Mouse (Mus musculus) mouse embryonic stem cell (cell line): ENCODE results near the gene Akap2.

Source experiments
- in situ Hi-C, 2 experiments: fragments of 300-500 bp; cut with MboI; formaldehyde crosslinking; loops; 1 replicate in 1 of 2; 3 replicates in 1 of 2; pipeline ENCODE4 v1.14.3; 2019 to 2020; ENCODE audit warnings: low sequenced_read_pairs in 2 of 2, low pct_unique_long_range_greater_than_20kb in 1 of 2, mixed read lengths in 1 of 2; ENCODE audit not compliant: unreplicated experiment in 1 of 2

Akap2 gene

GRCm38 (mm10) chr4:57694356-57695136 lies 22.9 kb upstream of the Akap2 start:
- in situ Hi-C loops = no loop called here

GRCm38 (mm10) chr4:57696955-57697354 lies 20.5 kb upstream of the Akap2 start:
- in situ Hi-C loops = no loop called here

- in situ Hi-C loops = no loop called here
These were observed 19.4 kb upstream of the Akap2 start for GRCm38 (mm10) chr4:57697918-57698611.

GRCm38 (mm10) chr4:57701576-57701975 lies 15.9 kb upstream of the Akap2 start:
- in situ Hi-C loops = no loop called here

DNA sequence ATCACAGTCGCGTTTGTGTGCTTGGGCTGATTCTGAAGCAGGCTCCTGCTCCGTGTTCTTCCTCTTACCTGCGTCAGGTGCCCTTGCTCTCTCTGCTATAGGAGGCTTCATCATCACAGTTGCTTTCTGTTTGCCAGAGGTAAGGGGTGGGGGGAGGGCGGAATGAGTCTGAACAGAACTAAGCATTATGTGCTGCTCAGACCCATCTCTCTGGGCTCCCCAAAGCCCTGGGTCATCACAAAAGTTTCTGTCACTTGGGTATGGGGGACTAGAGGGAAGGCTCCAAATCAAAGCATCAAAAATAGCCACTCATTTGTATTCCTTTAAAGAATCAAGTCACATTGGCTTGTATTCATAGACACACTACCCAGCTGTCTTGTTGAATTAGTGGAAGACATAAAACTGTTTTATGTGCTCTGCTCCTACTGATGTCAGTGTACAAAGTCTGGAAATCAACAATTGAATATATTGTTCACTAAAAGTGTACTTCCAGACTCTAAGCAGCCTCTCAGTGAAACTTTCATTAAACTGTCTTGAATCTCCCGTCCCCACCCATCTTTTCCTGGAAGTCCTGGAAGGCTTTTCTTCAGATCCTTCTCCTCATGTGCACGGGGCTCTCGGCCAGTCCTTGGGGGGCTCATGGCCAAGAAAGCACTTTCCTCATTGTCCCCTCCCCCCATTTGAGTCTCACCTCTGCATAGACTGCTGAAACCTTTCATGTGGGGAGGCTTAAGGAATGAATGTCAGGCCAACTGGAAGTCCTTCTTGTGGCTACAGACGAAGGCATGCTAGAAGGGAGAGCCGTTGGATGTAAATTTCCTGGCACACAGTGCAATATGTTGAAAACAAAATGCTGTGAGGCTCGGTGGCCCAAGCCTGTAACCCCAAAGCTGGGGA lies 13.6 kb upstream of the Akap2 start:
- in situ Hi-C loops = no loop called here

GRCm38 (mm10) chr4:57704575-57704974 lies 12.9 kb upstream of the Akap2 start:
- in situ Hi-C loops = no loop called here

GRCm38 (mm10) chr4:57715849-57716248 lies 1.6 kb upstream of the Akap2 start:
- in situ Hi-C loops = no loop called here

DNA sequence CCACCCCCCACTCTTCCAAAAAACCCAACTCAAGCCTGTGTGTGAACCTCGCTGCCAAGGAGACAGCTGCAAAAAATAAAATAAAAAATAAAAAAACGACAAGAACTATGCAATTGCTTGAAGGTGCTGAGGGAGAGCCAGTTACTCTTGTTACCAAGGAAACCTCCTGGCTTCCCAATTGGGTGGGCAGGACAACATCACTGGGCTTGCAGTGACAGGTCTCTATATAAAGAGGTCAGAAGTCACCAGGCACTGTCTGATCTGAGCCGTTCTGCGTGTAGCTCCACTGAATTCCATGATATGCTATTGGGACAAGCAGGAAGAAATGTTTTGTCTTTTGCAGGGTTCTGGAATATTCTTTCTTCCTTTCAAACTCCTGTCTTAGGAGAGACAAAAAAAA lies 722 bp upstream of the Akap2 start:
- in situ Hi-C loops = no loop called here

- in situ Hi-C loops = no loop called here
These were observed 1.9 kb downstream of the Akap2 start for GRCm38 (mm10) chr4:57719370-57719769.

DNA sequence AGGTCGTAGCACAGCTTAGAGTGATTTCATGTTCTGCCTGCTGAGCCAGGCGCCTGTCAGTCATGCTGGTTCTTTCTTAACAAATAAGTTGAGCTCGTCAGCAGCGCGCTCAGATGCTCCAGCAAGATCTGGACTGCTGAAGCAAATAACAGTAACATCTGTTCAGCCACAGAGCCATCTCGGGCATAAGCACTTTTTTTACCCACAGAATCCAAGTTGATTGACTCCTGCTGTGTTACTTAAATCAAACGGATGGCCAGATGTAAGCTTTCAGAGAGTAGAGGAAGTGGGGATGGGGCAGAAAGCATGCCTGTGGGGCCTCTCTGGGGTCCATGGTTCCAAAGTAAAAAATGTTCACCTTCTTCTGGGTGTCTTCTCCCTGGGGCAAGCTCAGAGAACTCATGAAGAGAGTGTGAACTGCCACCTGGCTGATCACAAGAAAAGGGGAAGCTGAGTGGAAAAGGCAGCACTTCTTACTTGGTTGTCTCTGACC lies 3.5 kb downstream of the Akap2 start:
- in situ Hi-C loops = loop anchor here in 1 of 2 experiments (5.0 kb wide), 1 partner anchor 49 kb away; no protein-coding TSS in a partner anchor

- in situ Hi-C loops = loop anchor here in 1 of 2 experiments (5.0 kb wide), 1 partner anchor 50 kb away; no protein-coding TSS in a partner anchor
These were observed 4.8 kb downstream of the Akap2 start for GRCm38 (mm10) chr4:57722296-57722695.

GRCm38 (mm10) chr4:57723659-57724058 lies 6.2 kb downstream of the Akap2 start:
- in situ Hi-C loops = loop anchor here in 1 of 2 experiments (5.0 kb wide), 1 partner anchor 51 kb away; no protein-coding TSS in a partner anchor

GRCm38 (mm10) chr4:57725569-57725968 lies 8.1 kb downstream of the Akap2 start:
- in situ Hi-C loops = no loop called here

GRCm38 (mm10) chr4:57728611-57729183 lies 11.2 kb downstream of the Akap2 start:
- in situ Hi-C loops = no loop called here

GRCm38 (mm10) chr4:57730047-57730446 lies 12.6 kb downstream of the Akap2 start:
- in situ Hi-C loops = no loop called here

GRCm38 (mm10) chr4:57730801-57731598 lies 13.5 kb downstream of the Akap2 start:
- in situ Hi-C loops = no loop called here

- in situ Hi-C loops = no loop called here
These were observed 14.9 kb downstream of the Akap2 start for GRCm38 (mm10) chr4:57732351-57732750.

GRCm38 (mm10) chr4:57733445-57733844 lies 16.0 kb downstream of the Akap2 start:
- in situ Hi-C loops = no loop called here
